Mouse (Mus musculus): ENCODE data around the gene Clca3a1.

Gene Clca3a1

DNA sequence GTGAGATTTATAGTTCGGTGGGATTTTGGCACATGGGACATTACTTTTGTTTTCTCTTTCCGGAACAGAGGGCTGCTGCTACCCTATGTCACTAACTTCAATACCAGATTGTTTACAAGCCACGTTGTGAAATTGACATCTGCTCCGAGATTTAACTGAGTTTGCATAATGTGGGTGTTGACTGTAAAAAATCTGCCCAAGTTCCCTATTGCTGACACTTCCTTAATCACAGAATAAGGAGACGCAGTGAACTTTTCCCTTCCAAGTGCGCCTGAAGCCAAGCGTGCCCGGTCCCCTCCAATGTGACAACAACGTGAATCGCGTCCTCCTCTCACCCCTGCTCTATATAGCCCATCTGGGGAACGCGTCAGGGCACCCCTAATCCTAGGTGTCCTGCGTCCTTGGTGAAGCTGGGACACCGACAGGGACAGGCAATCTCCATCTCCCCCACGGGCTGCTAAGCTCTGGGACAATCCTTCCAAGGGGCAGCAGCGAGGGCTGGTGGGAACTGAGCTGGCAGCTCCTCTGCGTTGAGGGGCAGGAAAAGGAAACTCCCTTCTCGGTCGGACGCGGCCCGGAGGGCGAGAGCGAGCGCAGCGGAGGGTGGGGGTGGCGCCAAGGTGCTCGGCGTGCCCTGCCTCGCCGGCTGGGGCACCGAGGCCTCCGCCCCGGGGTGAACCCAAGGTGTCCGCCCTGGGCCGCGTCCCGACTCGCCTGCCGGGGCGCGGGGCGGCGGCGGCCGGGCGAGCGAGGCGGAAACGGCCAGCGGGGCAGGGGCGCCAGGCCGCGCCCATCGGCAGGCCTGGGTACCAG lies 41.5 kb downstream of the Clca3a1 start:
- peak; percentile 73 to 74 for DNase-seq

DNA sequence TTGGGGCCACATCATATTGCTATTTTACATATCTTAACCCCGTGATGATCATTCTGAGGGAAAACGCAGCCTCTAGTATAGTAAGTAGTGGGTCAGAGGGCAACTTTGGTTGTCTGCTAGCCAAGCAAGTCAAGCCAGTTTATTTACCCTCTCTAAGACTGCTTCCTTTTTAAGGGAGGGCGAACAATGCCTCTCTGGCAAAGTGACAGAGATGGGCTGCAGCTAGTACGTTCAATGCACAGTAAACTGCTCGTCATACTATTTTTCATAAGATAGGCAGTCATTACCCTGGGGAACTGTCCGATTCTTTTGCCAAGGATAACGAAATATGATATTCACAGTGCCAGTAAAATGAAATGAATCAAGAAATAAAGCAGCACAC lies 42.1 kb downstream of the Clca3a1 start:
- no peak for DNase-seq

GRCm38 (mm10) chr3:144717835-144718234 lies 42.9 kb downstream of the Clca3a1 start:
- no peak for DNase-seq

DNA sequence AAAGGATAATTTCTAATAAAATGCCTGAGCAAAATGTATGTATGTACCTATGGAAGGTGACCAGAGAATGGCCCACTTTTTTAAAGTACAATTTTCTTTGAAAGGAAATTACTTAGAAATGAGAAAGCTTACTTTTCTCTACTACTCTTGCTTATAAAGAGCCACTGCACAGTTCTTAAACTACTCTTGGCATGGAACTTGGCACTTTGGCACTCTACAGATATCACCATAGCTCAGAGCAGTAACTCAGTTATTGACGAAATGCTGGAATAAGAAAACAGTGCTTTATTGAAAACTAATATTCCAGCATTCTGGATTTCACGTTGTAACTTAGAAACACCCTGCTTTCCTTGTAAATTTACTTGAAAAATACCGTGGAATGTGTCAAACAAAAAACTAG lies 43.7 kb downstream of the Clca3a1 start:
- DNase-seq, result no peak

GRCm38 (mm10) chr3:144715901-144716300 lies 44.9 kb downstream of the Clca3a1 start:
- no peak for DNase-seq

GRCm38 (mm10) chr3:144715033-144715432 lies 45.7 kb downstream of the Clca3a1 start:
- no peak for DNase-seq

DNA sequence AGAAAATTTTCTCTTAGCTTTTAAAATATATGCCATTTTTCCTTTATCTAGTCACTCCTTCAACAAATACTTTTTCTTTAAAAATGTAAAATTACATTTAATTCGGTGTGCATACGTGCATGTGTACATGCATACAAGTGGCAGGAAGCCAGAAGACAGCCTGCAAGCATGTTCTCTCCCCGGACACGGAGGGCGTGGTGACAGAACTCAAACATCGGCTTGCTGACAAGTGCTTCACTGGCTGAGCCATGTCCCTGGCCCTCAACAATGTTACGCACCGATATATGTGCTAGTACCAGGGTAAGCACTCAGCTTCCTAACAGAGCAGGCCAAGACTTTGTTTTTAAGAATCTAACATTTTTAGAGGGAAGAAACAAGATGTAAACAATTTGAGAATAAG lies 46.2 kb downstream of the Clca3a1 start:
- no peak for DNase-seq

DNA sequence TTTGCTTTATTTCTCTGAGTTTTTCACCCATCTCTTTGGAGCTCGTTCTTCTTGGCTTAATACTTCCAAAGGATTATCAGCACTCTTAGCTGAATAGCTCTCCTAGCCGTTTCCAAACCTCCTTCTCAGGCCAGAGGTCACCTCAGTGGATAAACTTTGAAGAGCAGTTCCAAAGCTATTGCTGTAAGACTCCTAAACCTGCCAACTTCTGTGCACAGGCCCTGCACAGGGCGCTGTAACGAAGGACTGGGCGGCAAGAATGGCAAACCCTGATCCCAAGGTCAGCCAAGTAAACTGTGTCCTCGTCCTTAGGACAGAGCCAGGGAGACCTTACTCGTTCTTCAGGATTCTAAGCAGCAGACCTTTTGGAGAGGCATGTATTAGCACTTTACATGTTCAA lies 46.7 kb downstream of the Clca3a1 start:
- no peak for DNase-seq

DNA sequence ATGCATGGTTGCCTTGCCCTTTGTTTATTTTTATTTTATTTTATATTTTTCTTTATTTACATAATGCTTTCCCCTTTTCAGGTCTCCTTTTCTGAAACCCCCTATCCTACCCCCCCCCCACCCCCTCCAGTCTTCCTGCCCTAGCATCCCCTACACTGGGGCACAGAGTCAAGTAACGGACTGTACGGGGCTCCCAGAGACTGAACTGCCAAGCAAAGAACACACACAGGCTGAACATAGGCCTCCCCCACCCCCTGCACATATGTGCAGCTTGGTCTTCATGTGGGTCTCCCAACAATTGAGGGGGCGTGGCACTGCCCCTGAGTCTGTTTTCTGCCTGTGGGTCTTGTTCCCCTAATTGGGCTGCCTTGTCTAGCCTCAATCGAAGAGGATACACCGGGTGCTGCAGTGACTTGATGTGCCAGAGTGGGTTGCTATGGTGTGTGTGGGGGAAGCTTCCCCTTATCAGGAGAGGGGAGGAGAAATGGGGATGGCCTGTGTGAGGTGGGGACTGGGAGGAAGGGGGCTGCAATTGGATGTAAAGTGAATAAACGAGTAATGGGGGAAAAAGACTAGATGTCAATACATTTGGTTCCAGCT lies 49.1 kb downstream of the Clca3a1 start:
- DNase-seq, result no peak

DNA sequence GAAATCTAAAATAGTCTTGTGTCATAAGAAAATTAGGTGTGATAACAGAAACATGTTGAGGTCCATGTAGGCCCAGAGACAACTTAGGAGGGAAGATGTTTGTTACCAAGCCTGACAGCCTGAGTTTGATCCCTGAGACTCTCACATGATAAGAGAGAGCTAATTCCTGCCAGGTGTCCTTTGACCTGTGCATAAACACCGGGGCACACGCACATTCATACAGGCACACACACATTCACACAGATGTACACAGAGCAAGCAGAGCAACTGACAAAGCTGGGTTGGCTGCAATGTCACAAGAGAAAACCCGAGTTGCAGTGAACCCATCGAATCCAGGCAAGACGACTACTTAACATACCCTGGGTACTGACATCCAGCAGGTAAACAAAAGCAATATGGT lies 52.2 kb downstream of the Clca3a1 start:
- DNase-seq, result no peak

GRCm38 (mm10) chr3:144703959-144704358 lies 56.8 kb downstream of the Clca3a1 start:
- DNase-seq, result no peak

GRCm38 (mm10) chr3:144698790-144699433 lies 61.9 kb downstream of the Clca3a1 start:
- DNase-seq, result no peak

GRCm38 (mm10) chr3:144697942-144698341 lies 62.8 kb downstream of the Clca3a1 start:
- DNase-seq, result no peak

DNA sequence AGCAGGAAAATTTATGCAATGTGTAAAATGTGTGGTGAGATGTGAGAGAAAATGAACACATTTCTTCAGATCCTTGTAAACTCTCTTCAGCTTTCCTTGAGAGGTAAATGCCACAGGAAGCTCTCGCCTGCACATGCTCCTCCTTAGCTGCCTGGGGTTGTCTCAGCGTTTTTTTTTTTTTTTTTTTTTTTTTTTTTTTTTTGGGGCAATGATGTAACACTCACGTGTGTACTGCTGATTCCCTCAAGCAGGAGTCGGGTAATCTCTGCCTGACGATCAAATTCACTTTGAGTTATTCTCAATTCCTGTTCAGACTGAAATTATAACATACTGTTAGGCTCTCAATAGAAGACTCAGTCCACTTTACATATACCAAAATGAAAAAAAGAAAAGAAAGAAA lies 63.6 kb downstream of the Clca3a1 start:
- no peak for DNase-seq

DNA sequence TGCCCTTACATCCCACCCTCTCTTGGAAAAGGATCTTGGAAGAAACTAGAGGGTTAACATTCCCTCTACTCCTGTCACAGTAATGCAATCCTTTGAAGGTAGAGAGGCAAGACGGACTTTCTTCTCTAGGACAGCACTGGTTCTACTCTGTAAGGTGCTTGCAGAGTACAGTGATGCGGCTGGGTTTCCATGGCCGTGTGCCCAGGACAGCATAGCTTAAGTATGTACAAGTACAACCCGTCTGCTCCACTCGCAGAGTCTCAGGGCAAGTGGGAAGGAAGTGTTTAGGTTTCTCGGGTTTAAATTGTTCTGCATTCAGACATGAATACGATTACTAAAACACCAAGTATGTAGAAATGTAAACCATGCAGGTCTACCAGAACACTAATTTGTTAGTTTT lies 65.8 kb downstream of the Clca3a1 start:
- DNase-seq, result no peak

GRCm38 (mm10) chr3:144694040-144694439 lies 66.7 kb downstream of the Clca3a1 start:
- DNase-seq, result no peak

GRCm38 (mm10) chr3:144692052-144692451 lies 68.7 kb downstream of the Clca3a1 start:
- DNase-seq, result no peak

- DNase-seq, result no peak
Observed at GRCm38 (mm10) chr3:144689236-144689635, 71.5 kb downstream of the Clca3a1 start.

DNA sequence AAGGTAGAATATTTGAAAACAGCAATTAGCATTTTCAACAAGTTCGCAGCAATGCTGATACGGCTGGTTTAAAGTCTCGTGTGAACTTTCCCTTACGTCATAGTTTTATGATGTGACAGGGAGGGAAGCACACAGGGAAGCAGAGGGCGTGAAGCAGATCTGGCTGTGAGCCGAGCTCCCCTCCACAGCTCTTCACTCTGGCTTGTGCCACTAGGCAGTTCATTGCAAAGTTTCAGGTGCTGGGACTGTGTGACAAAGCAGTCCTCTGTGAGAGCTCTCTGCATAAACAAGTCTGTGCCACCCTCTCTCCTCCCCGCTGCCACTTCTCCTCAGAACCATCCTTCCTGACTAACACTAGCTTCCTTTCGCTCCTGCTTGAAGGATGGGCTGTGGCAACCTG lies 72.5 kb downstream of the Clca3a1 start:
- no peak for DNase-seq

- no peak for DNase-seq
Observed at GRCm38 (mm10) chr3:144687618-144688017, 73.2 kb downstream of the Clca3a1 start.

DNA sequence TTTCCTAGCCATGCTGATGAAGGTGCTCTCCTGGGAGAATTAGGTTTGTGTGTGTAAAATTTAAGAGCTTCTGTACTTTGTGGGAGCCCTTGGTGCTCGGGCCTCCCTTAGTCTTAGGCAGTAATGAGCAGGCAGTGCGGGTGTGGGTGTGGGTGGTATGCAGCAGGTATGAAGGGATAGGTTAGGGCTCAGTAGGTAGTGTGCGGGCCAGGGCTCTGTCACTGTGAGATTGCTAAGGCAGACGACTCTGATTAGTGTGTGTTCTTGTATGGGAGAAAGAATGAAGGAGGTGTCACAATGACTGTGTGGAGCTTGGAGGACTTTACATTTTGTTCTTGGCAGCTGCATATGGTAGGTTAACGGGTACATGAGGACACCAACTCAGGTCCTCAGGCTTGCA lies 74.6 kb downstream of the Clca3a1 start:
- no peak for DNase-seq

DNA sequence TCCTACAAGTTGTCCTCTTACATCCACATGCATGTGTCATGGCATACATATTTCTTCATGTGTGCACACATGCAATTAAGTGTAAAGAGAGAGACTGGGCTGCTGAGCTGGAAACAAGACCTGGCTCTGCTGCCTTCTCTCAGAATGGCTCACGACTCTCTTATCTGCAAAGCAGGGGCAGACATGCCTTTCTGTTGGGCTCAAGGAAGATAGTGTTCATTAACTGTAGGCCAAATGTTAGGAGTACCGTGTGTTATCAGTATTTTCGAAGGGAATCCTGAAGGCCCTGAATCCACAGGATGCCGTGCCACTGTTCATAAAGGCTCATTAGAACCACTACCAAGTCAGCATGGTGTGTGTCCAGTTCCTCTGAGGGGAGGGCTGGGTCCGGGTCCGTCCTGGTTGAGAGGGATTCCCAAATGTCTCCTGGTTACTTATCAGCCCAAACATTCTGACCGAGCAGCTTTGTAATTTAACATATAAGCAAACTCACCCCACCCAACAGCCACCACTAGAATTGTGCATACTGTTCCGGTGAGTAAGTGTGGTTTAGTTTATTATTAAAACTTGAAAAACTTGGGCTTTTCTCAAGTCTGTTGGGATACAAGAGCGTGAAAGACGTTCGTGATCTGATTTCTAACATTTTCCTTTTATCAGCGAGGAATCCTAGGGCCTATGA lies 77.5 kb downstream of the Clca3a1 start:
- no peak for DNase-seq

- no peak for DNase-seq
Observed at GRCm38 (mm10) chr3:144681542-144681941, 79.2 kb downstream of the Clca3a1 start.

All from thymus, adult 18-20 months (tissue).